Mouse (Mus musculus) kidney, postnatal 0 days (tissue): ENCODE results near the gene Cep89. TPM values are rescaled to one million over a fixed set of nuclear protein-coding genes. Genes with fewer than 3 reads are reported as not detected.
A peak's percentile ranks its signal among the peaks of the same experiment; 100 is the strongest.

Experiments used
- ATAC-seq: fragments of 200-750 bp; cut with Nextera tagmentation; replicated peaks from 2 replicates; pipeline ENCODE4 v1.8.0; 2017; ENCODE audit warnings: low read depth, moderate number of reproducible peaks, moderate TSS enrichment, moderate library complexity; ENCODE audit not compliant: low FRiP score
- DNase-seq: peaks from one replicate; pipeline ENCODE4 v3.0.0-alpha.2; 2016; ENCODE audit warnings: low spot score
- H3K27ac ChIP-seq: fragments of 300-500 bp; sonication (generic); 2 replicates; pipeline ENCODE4 v1.5.1; 2014; ENCODE audit warnings: mild to moderate bottlenecking
- H3K27me3 ChIP-seq: fragments of 300-500 bp; sonication (generic); 2 replicates; pipeline ENCODE4 v1.6.1; 2014; ENCODE audit warnings: low read length, mixed read lengths; ENCODE audit not compliant: insufficient read depth
- H3K36me3 ChIP-seq: fragments of 300-500 bp; sonication (generic); 2 replicates; pipeline ENCODE4 v1.6.1; 2014; ENCODE audit warnings: low read length, mixed read lengths; ENCODE audit not compliant: insufficient read depth
- H3K4me1 ChIP-seq: fragments of 300-500 bp; sonication (generic); replicated peaks from 2 replicates; pipeline ENCODE4 v1.6.1; 2014; ENCODE audit warnings: antibody characterized with exemption, low read length, mixed read lengths; ENCODE audit not compliant: insufficient read depth
- H3K4me2 ChIP-seq: fragments of 300-500 bp; sonication (generic); 2 replicates; pipeline ENCODE4 v1.6.1; 2014; ENCODE audit warnings: mild to moderate bottlenecking, low read length, moderate library complexity, mixed read lengths
- H3K4me3 ChIP-seq: fragments of 300-500 bp; sonication (generic); replicated peaks from 2 replicates; pipeline ENCODE4 v1.5.1; 2014; ENCODE audit warnings: low read depth, low read length
- H3K9ac ChIP-seq: fragments of 300-500 bp; sonication (generic); 2 replicates; pipeline ENCODE4 v1.6.1; 2014; ENCODE audit warnings: low read depth, low read length
- H3K9me3 ChIP-seq: fragments of 300-500 bp; sonication (generic); replicated peaks from 2 replicates; pipeline ENCODE4 v1.6.1; 2016; ENCODE audit warnings: low read length, inconsistent platforms, mixed read lengths
- CTCF ChIP-seq: IDR thresholded peaks from 2 replicates; pipeline ENCODE4 v1.5.1; 2016; ENCODE audit warnings: antibody characterized with exemption, low read depth, mild to moderate bottlenecking, moderate library complexity
- WGBS: fragments of 180-500 bp; shearing (Covaris S2); extraction: QIAGEN DNeasy Blood & Tissue Kit; methylation state at CpG from one replicate; pipeline ENCODE4 v1.1.7; 2014; 5-methylcytosine and 5-hydroxymethylcytosine counted together
- polyA plus RNA-seq: library from polyadenylated mRNA; unstranded; fragments of >200 nt; fragmentation: Nextera tagmentation; extraction: Ambion mirVana; gene quantifications from 2 replicates; pipeline ENCODE4 v1.2.1, GENCODE M21; 2015

Gene Cep89
- polyA plus RNA-seq, 1 experiment from 2014 or later: 32.2 TPM

- ATAC-seq: 0 out of 2 replicates have a peak, but pooled peaks have one; percentile 25
- no peaks in the 10 kb centered on the region for H3K9me3 ChIP-seq
- no peak overlapping the region for H3K27ac ChIP-seq
- WGBS: 47% methylated on average over 5 of the region's 5 CpGs
- H3K4me3 ChIP-seq: no peak overlapping the region
- no peaks in the 10 kb centered on the region for H3K27me3 ChIP-seq
- no peak for DNase-seq
- H3K4me1 ChIP-seq: no peaks in the 10 kb centered on the region
- H3K9ac ChIP-seq: no peak overlapping the region
- H3K36me3 ChIP-seq: no peaks in the 10 kb centered on the region
- no peak overlapping the region for H3K4me2 ChIP-seq
- no peak for TF ChIP-seq CTCF
Observed at GRCm38 (mm10) chr7:35355303-35355872, 41.4 kb upstream of the Cep89 start.

- Histone ChIP-seq H3K9me3 (no peaks in the 10 kb centered on the region), H3K4me1 (no peaks in the 10 kb centered on the region), H3K9ac (no peak overlapping the region), H3K27ac (no peak overlapping the region), H3K4me2 (no peak overlapping the region), H3K36me3 (no peaks in the 10 kb centered on the region), H3K27me3 (no peaks in the 10 kb centered on the region), H3K4me3 (no peak overlapping the region)
- TF ChIP-seq CTCF: no peak
- ATAC-seq (no peak), DNase-seq (no peak)
- 82% methylated on average over 12 of the region's 12 CpGs for WGBS
Observed at GRCm38 (mm10) chr7:35357621-35358020, 39.2 kb upstream of the Cep89 start.

- H3K27ac ChIP-seq: peak overlapping the region; percentile 70
- no peak overlapping the region for H3K4me2 ChIP-seq
- 0 out of 2 replicates have a peak, but pooled peaks cover 2% of the 10 kb centered on the region for H3K36me3 ChIP-seq
- DNase-seq (no peak), ATAC-seq (no peak)
- H3K27me3 ChIP-seq: no peaks in the 10 kb centered on the region
- H3K9ac ChIP-seq: no peak overlapping the region
- 53% methylated on average over 5 of the region's 5 CpGs for WGBS
- peaks cover 12% of the 10 kb centered on the region for H3K4me1 ChIP-seq
- H3K4me3 ChIP-seq: no peak overlapping the region
- H3K9me3 ChIP-seq: no peaks in the 10 kb centered on the region
- no peak for TF ChIP-seq CTCF
Observed at GRCm38 (mm10) chr7:35362253-35362652, 34.6 kb upstream of the Cep89 start.

GRCm38 (mm10) chr7:35362868-35363267 lies 34.0 kb upstream of the Cep89 start:
- Histone ChIP-seq H3K4me1 (peaks cover 12% of the 10 kb centered on the region), H3K4me2 (no peak overlapping the region), H3K27me3 (no peaks in the 10 kb centered on the region), H3K9me3 (no peaks in the 10 kb centered on the region), H3K36me3 (0 out of 2 replicates have a peak, but pooled peaks cover 2% of the 10 kb centered on the region), H3K9ac (no peak overlapping the region), H3K27ac (peak overlapping the region; percentile 70), H3K4me3 (no peak overlapping the region)
- ATAC-seq (peak; percentile 91), DNase-seq (peak; percentile 78)
- WGBS: 39% methylated on average over 5 of the region's 5 CpGs
- no peak for TF ChIP-seq CTCF

- Histone ChIP-seq H3K36me3 (0 out of 2 replicates have a peak, but pooled peaks cover 2% of the 10 kb centered on the region), H3K9ac (no peak overlapping the region), H3K27ac (peak overlapping the region; percentile 78), H3K4me3 (no peak overlapping the region), H3K9me3 (no peaks in the 10 kb centered on the region), H3K27me3 (no peaks in the 10 kb centered on the region), H3K4me2 (peak overlapping the region; percentile 1; the same call in 1 of the 2 replicates), H3K4me1 (peaks cover 12% of the 10 kb centered on the region)
- WGBS: 31% methylated on average over 12 of the region's 12 CpGs
- ATAC-seq (peak; percentile 38), DNase-seq (peak; percentile 90)
- no peak for TF ChIP-seq CTCF
Observed at GRCm38 (mm10) chr7:35365161-35365910, 31.5 kb upstream of the Cep89 start.

GRCm38 (mm10) chr7:35371096-35371495 lies 25.7 kb upstream of the Cep89 start:
- Histone ChIP-seq H3K27me3 (no peaks in the 10 kb centered on the region), H3K4me2 (no peak overlapping the region), H3K9ac (no peak overlapping the region), H3K27ac (peak overlapping the region; percentile 58), H3K36me3 (0 out of 2 replicates have a peak, but pooled peaks cover 2% of the 10 kb centered on the region), H3K4me1 (peaks cover 16% of the 10 kb centered on the region; the same call in 1 of the 2 replicates), H3K9me3 (no peaks in the 10 kb centered on the region), H3K4me3 (no peak overlapping the region)
- 39% methylated on average over 14 of the region's 14 CpGs for WGBS
- DNase-seq (peak; percentile 53), ATAC-seq (no peak)
- TF ChIP-seq CTCF: no peak
